Mouse (Mus musculus) common myeloid progenitor, adult 5-6 weeks (primary cell): ENCODE measurements around the gene Kcnh3. TPM values are rescaled to one million over a fixed set of nuclear protein-coding genes. Genes with fewer than 3 reads are reported as not detected.
A peak's percentile ranks its signal among the peaks of the same experiment; 100 is the strongest.

Experiments
- ATAC-seq: replicated peaks from 2 replicates; pipeline ENCODE4 v1.8.0; 2016; ENCODE audit warnings: low read depth, mild to moderate bottlenecking, moderate TSS enrichment, inconsistent platforms; ENCODE audit not compliant: poor library complexity, severe bottlenecking
- total RNA-seq: library from RNA; stranded (forward); fragments of 200-1000, 187-1606 nt; gene quantifications from 2 replicates; pipeline ENCODE4 v1.2.3, GENCODE M21; 2017

Kcnh3 gene
- total RNA-seq, 1 experiment from 2014 or later, result 0.05 TPM

GRCm38 (mm10) chr15:99276095-99276494 lies 51.4 kb downstream of the Kcnh3 start:
- no peak for ATAC-seq

DNA sequence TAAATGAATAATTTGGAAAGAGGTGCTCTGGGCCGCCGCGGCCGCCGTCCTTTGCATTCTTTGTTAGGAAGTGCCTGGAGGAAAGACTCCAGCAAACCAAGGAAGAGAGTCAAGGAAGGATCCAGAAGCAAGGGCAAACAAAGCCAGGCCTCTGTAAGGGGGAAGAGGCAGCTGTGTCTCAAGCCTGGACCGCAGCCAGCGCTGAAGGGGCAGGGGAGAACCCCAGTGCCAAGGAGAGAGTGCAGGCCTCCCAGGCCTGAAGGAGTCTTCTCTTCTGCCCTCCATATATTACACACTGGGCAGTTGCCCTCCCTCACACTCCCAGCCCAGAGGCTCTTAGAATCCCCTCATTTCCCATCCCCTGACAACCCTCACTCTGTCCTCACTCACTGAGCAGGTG lies 53.6 kb downstream of the Kcnh3 start:
- ATAC-seq, result no peak

DNA sequence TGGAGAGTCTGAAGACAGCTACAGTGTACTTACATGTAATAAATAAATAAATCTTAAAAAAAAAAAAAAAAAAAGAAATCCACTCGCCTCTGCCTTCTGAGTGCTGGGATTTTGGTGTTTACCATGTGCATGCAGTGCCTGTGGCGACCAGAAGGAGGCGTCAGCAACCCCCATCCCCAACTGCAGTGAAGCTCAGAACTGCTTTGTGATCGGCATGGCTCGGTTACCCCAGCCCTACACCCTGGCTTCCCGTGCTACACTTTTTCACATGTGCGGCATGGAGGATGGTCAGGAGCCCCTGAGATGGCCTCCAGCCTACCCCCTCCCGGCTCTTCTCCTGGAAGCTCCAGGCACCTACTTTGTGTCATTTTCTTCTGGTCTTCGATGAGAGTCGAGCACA lies 58.8 kb downstream of the Kcnh3 start:
- ATAC-seq, result 0 out of 2 replicates have a peak, but pooled peaks have one; percentile 45

DNA sequence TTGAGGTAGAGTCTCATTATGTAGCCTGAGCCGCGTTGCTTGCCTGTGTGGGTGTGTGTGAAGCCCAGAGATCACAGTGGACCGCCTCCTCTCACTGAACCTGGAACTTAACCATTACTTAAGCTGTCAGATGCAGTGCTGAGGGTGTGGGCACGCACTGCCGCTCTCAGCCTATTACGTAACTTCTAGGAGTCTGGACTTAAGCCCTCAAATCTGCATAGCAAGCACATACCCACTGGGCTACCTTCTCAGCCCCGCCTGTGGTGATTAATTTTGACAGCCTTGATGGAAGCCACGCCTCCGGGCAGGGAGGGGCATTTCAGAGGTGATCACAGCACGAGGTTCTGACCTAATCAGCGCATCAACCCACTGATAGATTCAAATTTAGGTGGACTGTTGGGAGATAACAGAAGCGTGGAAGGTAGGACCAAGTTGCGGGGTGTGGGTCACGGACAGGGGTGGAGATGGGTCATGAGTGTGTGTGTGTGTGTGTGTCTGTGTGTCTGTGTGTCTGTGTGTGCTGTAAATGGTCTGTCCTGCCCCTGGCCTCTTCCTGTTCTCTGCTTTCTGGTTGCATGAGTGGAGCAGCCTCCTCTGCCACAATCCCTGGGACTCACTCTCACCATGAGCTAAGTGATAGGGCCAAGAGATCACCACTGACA lies 60.0 kb downstream of the Kcnh3 start:
- peak; percentile 89 for ATAC-seq

- ATAC-seq, result no peak
Measured at GRCm38 (mm10) chr15:99285189-99285535, 60.5 kb downstream of the Kcnh3 start.

GRCm38 (mm10) chr15:99290586-99290985 lies 65.9 kb downstream of the Kcnh3 start:
- ATAC-seq, result no peak

Other genes with a start within 250 kb of the Kcnh3 start
- 41.0 and 61.3 TPM in 2 replicates for gene Tuba1c, start 195.0 kb upstream of the Kcnh3 start, total RNA-seq
- not detected in 2 replicates for gene Prph, start 169.7 kb upstream of the Kcnh3 start, total RNA-seq
- gene Troap, start 150.3 kb upstream of the Kcnh3 start, total RNA-seq, result 12.6 and 18.6 TPM in 2 replicates
- not detected in 2 replicates for gene C1ql4, start 137.0 kb upstream of the Kcnh3 start, total RNA-seq
- gene Dnajc22, start 131.7 kb upstream of the Kcnh3 start, total RNA-seq, result not detected in 2 replicates
- gene Spats2, start 98.9 kb upstream of the Kcnh3 start, total RNA-seq, result 0.46 and 1.7 TPM in 2 replicates
- gene Mcrs1, start 27.1 kb downstream of the Kcnh3 start, total RNA-seq, result 57.8 and 61.0 TPM in 2 replicates
- 4.3 and 13.7 TPM in 2 replicates for gene Prpf40b, start 70.2 kb downstream of the Kcnh3 start, total RNA-seq
- gene Fam186b, start 71.0 kb downstream of the Kcnh3 start, total RNA-seq, result not detected in 2 replicates
- 9.2 and 9.6 TPM in 2 replicates for gene Fmnl3, start 145.6 kb downstream of the Kcnh3 start, total RNA-seq
- gene Tmbim6, start 168.0 kb downstream of the Kcnh3 start, total RNA-seq, result 92.2 and 125 TPM in 2 replicates
- 0.78 and 6.7 TPM in 2 replicates for gene Nckap5l, start 232.9 kb downstream of the Kcnh3 start, total RNA-seq
- gene Bcdin3d, start 249.9 kb downstream of the Kcnh3 start, total RNA-seq, result 4.9 and 5.4 TPM in 2 replicates